Comparison of ENCODE assay signal across 9 mouse cellular contexts in the genomic region with DNA sequence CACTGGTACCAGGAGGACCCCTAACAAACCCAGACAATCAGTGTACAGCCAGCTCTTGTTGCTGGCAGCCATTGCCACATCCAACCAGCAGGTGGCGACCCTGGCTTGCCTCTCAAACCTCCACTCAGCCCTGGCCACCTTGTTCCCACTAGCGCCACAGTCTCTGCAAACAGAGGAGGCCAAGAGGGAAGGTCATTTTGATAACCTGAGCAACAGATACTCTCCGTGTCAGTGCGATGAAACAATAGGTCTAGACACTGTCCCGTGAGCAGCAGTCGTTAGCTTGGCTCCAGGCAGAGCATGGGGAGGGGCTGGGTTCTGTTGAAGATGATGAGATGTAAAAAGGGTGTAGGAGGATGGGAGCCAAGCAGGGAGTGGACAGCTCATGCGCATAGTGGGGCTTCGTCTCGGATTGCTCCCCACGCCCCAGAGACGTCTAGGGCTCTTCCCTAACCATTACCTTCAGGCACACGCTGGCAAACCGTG. TPM values are rescaled to one million over a fixed set of nuclear protein-coding genes. Genes with fewer than 3 reads are reported as not detected.
DNase-seq lines count a peak whose midpoint lies in the region; ATAC-seq and TF ChIP-seq lines count a peak whose summit lies in the region.
"Had no signal": no experiment of that assay in that cellular context is flagged by ENCODE, and none has a peak within 500 bp of the region (broad histone marks: within the 10 kb centered on the region; RNA-seq: fewer than 3 reads in every experiment).

No protein-coding gene starts in this region.

- DNase-seq in NIH3T3 (ENCODE audit: low read depth): peak; percentile 81
- peak; percentile 39 to 60 for DNase-seq in cerebellum, adult 2 months
- peak; percentile 24 to 86 for DNase-seq in frontal cortex, adult 2 months (ENCODE audit: extremely low spot score in 1 of 2, low spot score in 1 of 2)
- DNase-seq in hindbrain, embryonic 11.5 days (ENCODE audit: low spot score): peak; percentile 87
- peak; percentile 84 to 88 for DNase-seq in layer of hippocampus, postnatal 10 days (ENCODE audit: low spot score in 2 of 2)
- DNase-seq in lung, postnatal 14 days: peak; percentile 81
- DNase-seq in right cerebral cortex, adult 18-20 months: peak; percentile 64
- peak; percentile 66 for DNase-seq in yolk sac, embryonic 10.5 days (ENCODE audit: low spot score)

- 31% methylated on average over 13 of the region's 13 CpGs for WGBS in cerebellum, adult 2 months
- WGBS in hindbrain, embryonic 11.5 days: 29% methylated on average over 13 of the region's 13 CpGs

- TF ChIP-seq CTCF in cerebellum, adult 2 months (IDR thresholded peaks at IDR 0.05; ENCODE audit: borderline replicate concordance, insufficient read depth, low read depth, low read length): peak; percentile 93

- no peaks in the 10 kb centered on the region for H3K36me3 ChIP-seq in hindbrain, embryonic 11.5 days (ENCODE audit: control insufficient read depth, insufficient read depth, low read length)

- no peak for TF ChIP-seq POLR2A in cerebellum, adult 2 months (IDR thresholded peaks at IDR 0.05; ENCODE audit: borderline replicate concordance, insufficient read depth, low read length)

- no peak overlapping the region for H3K9ac ChIP-seq in hindbrain, embryonic 11.5 days (ENCODE audit: low read depth, low read length)

- H3K4me1 ChIP-seq in cerebellum, adult 2 months (ENCODE audit: control insufficient read depth, insufficient read depth, low read length): no peaks in the 10 kb centered on the region
- no peaks in the 10 kb centered on the region for H3K4me1 ChIP-seq in hindbrain, embryonic 11.5 days (replicated peaks; ENCODE audit: control insufficient read depth, insufficient read depth, low read length)

- ATAC-seq in hindbrain, embryonic 11.5 days (ENCODE audit: low FRiP score): peak; percentile 38; the same call in 1 of the 2 replicates

- H3K4me3 ChIP-seq in cerebellum, adult 2 months (replicated peaks; ENCODE audit: insufficient read depth, low read depth, low read length): no peak overlapping the region
- H3K4me3 ChIP-seq in hindbrain, embryonic 11.5 days (ENCODE audit: low read depth, low read length): no peak overlapping the region

- H3K27ac ChIP-seq in cerebellum, adult 2 months (ENCODE audit: insufficient read depth, low read length): no peak overlapping the region
- H3K27ac ChIP-seq in hindbrain, embryonic 11.5 days (ENCODE audit: low read depth, low read length): no peak overlapping the region

- H3K27me3 ChIP-seq in cerebellum, adult 2 months (ENCODE audit: control insufficient read depth, insufficient read depth, low read length): no peaks in the 10 kb centered on the region
- no peaks in the 10 kb centered on the region for H3K27me3 ChIP-seq in hindbrain, embryonic 11.5 days (ENCODE audit: control insufficient read depth, insufficient read depth, low read length)

- no peaks in the 10 kb centered on the region for H3K9me3 ChIP-seq in hindbrain, embryonic 11.5 days (ENCODE audit: control insufficient read depth, low read length)

- no peak overlapping the region for H3K4me2 ChIP-seq in hindbrain, embryonic 11.5 days (replicated peaks; ENCODE audit: low read depth, low read length)

RNA-seq across cellular contexts. Expression of gene Ribc2, which starts 19.6 kb away (rescaled TPM):
- polyA plus RNA-seq in cerebellum, adult 2 months (2012; rRNA removed): 0.13 and 0.29 TPM in 2 replicates
- 0.29 and 0.58 TPM in 2 replicates for polyA plus RNA-seq in frontal cortex, adult 2 months (2012; rRNA removed)
- 0.82 and 0.96 TPM in 2 replicates for polyA plus RNA-seq in hindbrain, embryonic 11.5 days (2014; fragmentation: Nextera tagmentation; extraction: Ambion mirVana)
- total RNA-seq in layer of hippocampus, postnatal 10 days (2021): under 1 TPM; 0.38 to 0.50 TPM
- polyA plus RNA-seq: liver, embryonic 16.5 days had no signal

RNA-seq across cellular contexts. Expression of gene Smc1b, which starts 19.7 kb away (rescaled TPM):
- polyA plus RNA-seq in cerebellum, adult 2 months (2012; rRNA removed): 0.05 and 0.23 TPM in 2 replicates
- 0.02 and 0.04 TPM in 2 replicates for polyA plus RNA-seq in frontal cortex, adult 2 months (2012; rRNA removed)
- 0.08 and 0.13 TPM in 2 replicates for polyA plus RNA-seq in hindbrain, embryonic 11.5 days (2014; fragmentation: Nextera tagmentation; extraction: Ambion mirVana)
- total RNA-seq in layer of hippocampus, postnatal 10 days (2021): under 1 TPM in 1 of 2 experiments, not detected in 1; 0.42 TPM

RNA-seq across cellular contexts. Expression of gene Fbln1, which starts 54.3 kb away (rescaled TPM):
- polyA plus RNA-seq in cerebellum, adult 2 months (2012; rRNA removed): 6.9 and 10.1 TPM in 2 replicates
- polyA plus RNA-seq in frontal cortex, adult 2 months (2012; rRNA removed): 10.6 and 11.9 TPM in 2 replicates
- polyA plus RNA-seq in hindbrain, embryonic 11.5 days (2014; fragmentation: Nextera tagmentation; extraction: Ambion mirVana): 119 and 121 TPM in 2 replicates
- total RNA-seq in layer of hippocampus, postnatal 10 days (2021): 10 to 100 TPM; 17.4 to 22.6 TPM
